Mouse (Mus musculus): ENCODE measurements around the gene Dennd1a.
A peak's percentile ranks its signal among the peaks of the same experiment; 100 is the strongest.

Dennd1a gene

GRCm38 (mm10) chr2:38286733-38287551, at the start of gene Dennd1a:
Dennd1a (minus strand) TSS chr2:38287390.
- peak; percentile 77 for DNase-seq (ENCODE audit: low read depth, low spot score)

- no peak for DNase-seq (ENCODE audit: low read depth, low spot score)
Observed at GRCm38 (mm10) chr2:38336606-38337005, 49.4 kb upstream of the Dennd1a start.

GRCm38 (mm10) chr2:38333586-38334119, 46.5 kb upstream of the Dennd1a start:
- no peak for DNase-seq (ENCODE audit: low read depth, low spot score)

GRCm38 (mm10) chr2:38326671-38327070, 39.5 kb upstream of the Dennd1a start:
- no peak for DNase-seq (ENCODE audit: low read depth, low spot score)

- no peak for DNase-seq (ENCODE audit: low read depth, low spot score)
Observed at GRCm38 (mm10) chr2:38323380-38323779, 36.2 kb upstream of the Dennd1a start.

GRCm38 (mm10) chr2:38320911-38321310, 33.7 kb upstream of the Dennd1a start:
- no peak for DNase-seq (ENCODE audit: low read depth, low spot score)

GRCm38 (mm10) chr2:38319086-38319485, 31.9 kb upstream of the Dennd1a start:
- DNase-seq (ENCODE audit: low read depth, low spot score): no peak

- no peak for DNase-seq (ENCODE audit: low read depth, low spot score)
Observed at GRCm38 (mm10) chr2:38313399-38313798, 26.2 kb upstream of the Dennd1a start.

GRCm38 (mm10) chr2:38312921-38313320, 25.7 kb upstream of the Dennd1a start:
- no peak for DNase-seq (ENCODE audit: low read depth, low spot score)

GRCm38 (mm10) chr2:38305152-38305551, 18.0 kb upstream of the Dennd1a start:
- no peak for DNase-seq (ENCODE audit: low read depth, low spot score)

GRCm38 (mm10) chr2:38300941-38301340, 13.8 kb upstream of the Dennd1a start:
- DNase-seq (ENCODE audit: low read depth, low spot score): no peak

GRCm38 (mm10) chr2:38295939-38296338, 8.7 kb upstream of the Dennd1a start:
- no peak for DNase-seq (ENCODE audit: low read depth, low spot score)

GRCm38 (mm10) chr2:38291526-38291925, 4.3 kb upstream of the Dennd1a start:
- DNase-seq (ENCODE audit: low read depth, low spot score): no peak

- DNase-seq (ENCODE audit: low read depth, low spot score): no peak
Observed at GRCm38 (mm10) chr2:38288226-38288625, 1.0 kb upstream of the Dennd1a start.

GRCm38 (mm10) chr2:38286433-38286732, 807 bp downstream of the Dennd1a start:
- no peak for DNase-seq (ENCODE audit: low read depth, low spot score)

GRCm38 (mm10) chr2:38285781-38286432, 1.3 kb downstream of the Dennd1a start:
- DNase-seq (ENCODE audit: low read depth, low spot score): no peak

- DNase-seq (ENCODE audit: low read depth, low spot score): no peak
Observed at GRCm38 (mm10) chr2:38283961-38284360, 3.2 kb downstream of the Dennd1a start.

GRCm38 (mm10) chr2:38280376-38280775, 6.8 kb downstream of the Dennd1a start:
- DNase-seq (ENCODE audit: low read depth, low spot score): no peak

- DNase-seq (ENCODE audit: low read depth, low spot score): no peak
Observed at GRCm38 (mm10) chr2:38274973-38275372, 12.2 kb downstream of the Dennd1a start.

- no peak for DNase-seq (ENCODE audit: low read depth, low spot score)
Observed at GRCm38 (mm10) chr2:38263653-38264052, 23.5 kb downstream of the Dennd1a start.

- DNase-seq (ENCODE audit: low read depth, low spot score): no peak
Observed at GRCm38 (mm10) chr2:38259052-38259451, 28.1 kb downstream of the Dennd1a start.

- DNase-seq (ENCODE audit: low read depth, low spot score): no peak
Observed at GRCm38 (mm10) chr2:38237616-38238015, 49.6 kb downstream of the Dennd1a start.

GRCm38 (mm10) chr2:38235593-38235992, 51.6 kb downstream of the Dennd1a start:
- DNase-seq (ENCODE audit: low read depth, low spot score): no peak

All from retina, postnatal 7 days (tissue).